Mouse (Mus musculus) cerebellum, adult 2 months (tissue): ENCODE results near the gene Ect2l.

Source experiments
- CTCF ChIP-seq: fragments of 200-500 bp; IDR thresholded peaks from 2 replicates; pipeline ENCODE4 v1.5.1; 2011; ENCODE audit warnings: low read depth, mild to moderate bottlenecking, control low read depth, low read length, moderate library complexity, borderline replicate concordance; ENCODE audit not compliant: insufficient read depth
- POLR2A ChIP-seq: fragments of 200-500 bp; IDR thresholded peaks from 2 replicates; pipeline ENCODE4 v1.6.1; 2011; ENCODE audit warnings: low read length, control low read depth, borderline replicate concordance; ENCODE audit not compliant: insufficient read depth

GRCm38 (mm10) chr10:18193221-18193620 lies 17.5 kb downstream of the Ect2l start:
- no peak for TF ChIP-seq CTCF
- TF ChIP-seq POLR2A = no peak
